Mouse (Mus musculus) cerebellum, adult 9-10 months (tissue): ENCODE results near the gene Dnah14.

Source experiments
- DNase-seq: peaks from one replicate; pipeline ENCODE4 v3.0.0; 2022

The Dnah14 gene

DNA sequence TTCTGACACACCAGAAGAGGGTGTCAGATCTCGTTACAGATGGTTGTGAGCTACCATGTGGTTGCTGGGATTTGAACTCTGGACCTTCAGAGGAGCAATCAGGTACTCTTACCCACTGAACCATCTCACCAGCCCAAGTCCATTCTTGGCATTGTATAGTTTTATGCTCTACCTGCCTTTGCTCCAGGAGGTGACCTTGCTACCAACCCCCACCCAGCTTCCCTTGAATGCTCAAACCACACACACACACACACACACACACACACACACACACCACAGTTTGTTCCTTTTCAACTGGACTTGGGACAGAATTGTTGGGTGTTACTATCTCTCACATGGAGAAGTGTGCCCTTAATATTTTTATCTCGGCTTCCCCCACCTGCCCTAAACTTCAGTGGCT lies 280.0 kb downstream of the Dnah14 start:
- DNase-seq = no peak

DNA sequence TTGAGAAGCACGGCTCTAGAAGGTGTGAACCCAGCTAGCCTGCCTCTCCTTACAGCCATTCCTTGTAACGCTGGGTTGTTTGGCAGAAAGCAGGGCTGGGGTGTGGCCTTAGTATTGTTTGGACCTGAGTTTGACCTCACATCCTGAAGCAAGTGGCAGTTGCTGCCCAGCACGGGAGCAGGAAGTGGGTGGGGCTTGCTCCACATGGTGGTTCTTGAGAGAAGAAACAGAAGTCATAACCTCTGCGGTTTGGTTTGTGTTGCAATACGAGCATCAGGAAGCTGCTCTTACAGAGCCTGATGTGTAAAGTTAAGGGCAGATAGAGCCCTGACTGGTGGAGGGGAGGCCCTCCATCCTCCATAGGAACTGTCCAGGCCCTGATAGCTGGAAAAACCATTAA lies 284.3 kb downstream of the Dnah14 start:
- no peak for DNase-seq

- no peak for DNase-seq
Measured at GRCm38 (mm10) chr1:181861181-181861902, 285.0 kb downstream of the Dnah14 start.

DNA sequence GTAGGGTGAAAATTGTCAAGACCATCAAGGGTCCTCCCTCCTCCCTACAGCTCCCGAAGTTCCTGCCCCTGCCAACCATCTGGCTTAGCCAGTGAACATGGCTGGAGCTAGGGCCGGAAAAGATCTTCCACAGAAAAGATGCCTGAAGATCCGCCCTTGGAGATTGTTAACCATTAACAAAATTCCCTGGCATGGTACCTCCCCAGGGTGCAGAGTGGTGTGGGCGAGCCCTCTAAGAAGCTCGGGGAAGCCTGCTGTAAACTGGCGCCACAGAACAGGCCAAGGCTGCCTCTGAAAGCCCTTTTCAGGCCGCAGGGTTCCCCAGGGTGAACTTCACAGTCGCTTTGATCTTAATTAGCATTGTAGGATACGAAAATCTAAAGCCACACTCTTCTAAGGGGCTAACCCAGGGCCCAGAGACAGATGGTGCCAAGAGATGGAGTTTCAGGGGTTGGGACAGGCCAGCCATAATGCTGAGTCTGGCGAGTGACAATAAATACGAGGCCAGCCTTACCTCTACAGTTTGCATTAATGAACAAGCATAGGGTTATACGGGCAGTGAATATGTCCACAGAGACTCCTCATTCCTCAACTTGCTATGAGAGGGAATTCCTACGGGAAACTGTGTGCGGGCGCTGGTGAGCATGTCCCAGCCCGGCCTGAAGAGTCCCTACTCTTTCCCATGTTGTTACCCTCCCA lies 286.5 kb downstream of the Dnah14 start:
- no peak for DNase-seq

DNA sequence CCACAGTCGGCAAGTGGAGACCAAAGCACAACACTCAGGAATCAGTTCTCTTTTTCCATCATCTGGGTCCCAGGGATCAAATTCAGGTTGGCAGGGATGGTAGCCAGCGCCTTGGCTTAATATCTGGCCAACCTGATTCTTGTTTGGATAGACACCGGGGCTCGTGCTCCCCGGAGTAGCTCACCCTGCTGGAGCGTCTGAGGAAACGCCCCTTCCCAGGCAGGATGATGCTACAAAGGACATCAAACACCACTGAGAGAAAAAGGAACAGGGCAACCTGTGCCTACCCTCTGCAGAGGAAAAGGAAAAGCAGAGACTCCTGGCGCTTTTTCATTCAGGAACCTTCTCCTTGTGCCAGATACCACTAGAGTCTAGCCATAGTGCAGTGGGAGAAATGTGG lies 287.1 kb downstream of the Dnah14 start:
- no peak for DNase-seq
